Mouse (Mus musculus) embryonic facial prominence, embryonic 14.5 days (tissue): ENCODE data around the gene Tmem18. TPM values are rescaled to one million over a fixed set of nuclear protein-coding genes. Genes with fewer than 3 reads are reported as not detected.

Experiments used
- ATAC-seq: fragments of 200-750 bp; cut with Nextera tagmentation; 2 replicates; pipeline ENCODE4 v1.8.0; 2017; ENCODE audit warnings: low read depth, moderate number of reproducible peaks, moderate TSS enrichment
- DNase-seq: peaks from one replicate; pipeline ENCODE4 v3.0.0-alpha.2; 2015; ENCODE audit warnings: low spot score
- H3K27ac ChIP-seq: fragments of 300-500 bp; sonication (generic); replicated peaks from 2 replicates; pipeline ENCODE4 v1.5.1; 2014; ENCODE audit warnings: low read depth, mild to moderate bottlenecking, low read length, moderate library complexity
- H3K27me3 ChIP-seq: fragments of 300-500 bp; sonication (generic); replicated peaks from 2 replicates; pipeline ENCODE4 v1.6.1; 2014; ENCODE audit warnings: low read length; ENCODE audit not compliant: control insufficient read depth, insufficient read depth
- H3K36me3 ChIP-seq: fragments of 300-500 bp; sonication (generic); 2 replicates; pipeline ENCODE4 v1.6.1; 2014; ENCODE audit warnings: low read length, mixed read lengths; ENCODE audit not compliant: control insufficient read depth, insufficient read depth
- H3K4me1 ChIP-seq: fragments of 300-500 bp; sonication (generic); 2 replicates; pipeline ENCODE4 v1.6.1; 2014; ENCODE audit warnings: antibody characterized with exemption, low read length; ENCODE audit not compliant: control insufficient read depth, insufficient read depth
- H3K4me2 ChIP-seq: fragments of 300-500 bp; sonication (generic); 2 replicates; pipeline ENCODE4 v1.6.1; 2014; ENCODE audit warnings: low read depth, mild to moderate bottlenecking, low read length, moderate library complexity, mixed read lengths
- H3K4me3 ChIP-seq: fragments of 300-500 bp; sonication (generic); 2 replicates; pipeline ENCODE4 v1.5.1; 2014; ENCODE audit warnings: low read depth, mild to moderate bottlenecking, low read length
- H3K9ac ChIP-seq: fragments of 300-500 bp; sonication (generic); 2 replicates; pipeline ENCODE4 v1.6.1; 2014; ENCODE audit warnings: low read depth, mild to moderate bottlenecking, low read length, moderate library complexity, mixed read lengths
- H3K9me3 ChIP-seq: fragments of 300-500 bp; sonication (generic); 2 replicates; pipeline ENCODE4 v1.6.1; 2016; ENCODE audit warnings: low read length; ENCODE audit not compliant: control insufficient read depth
- WGBS: fragments of 180-500 bp; shearing (Covaris S2); extraction: QIAGEN DNeasy Blood & Tissue Kit; methylation state at CpG from one replicate; pipeline ENCODE4 v1.1.7; 2014; 5-methylcytosine and 5-hydroxymethylcytosine counted together
- microRNA-seq: library from miRNA; unstranded; fragments of <30 nt; microRNA quantifications from one replicate; pipeline ENCODE4, GENCODE M21; 2016; ENCODE audit warnings: borderline number of aligned reads
- polyA plus RNA-seq: library from polyadenylated mRNA; unstranded; fragments of >200 nt; fragmentation: Nextera tagmentation; extraction: Ambion mirVana; gene quantifications from 2 replicates; pipeline ENCODE4 v1.2.1, GENCODE M21; 2014

Gene Tmem18
- polyA plus RNA-seq, 1 experiment from 2014 or later = 25.2 TPM

GRCm38 (mm10) chr12:30618425-30618824 is 34.2 kb downstream of the Tmem18 start:
- H3K36me3 ChIP-seq = no peaks in the 10 kb centered on the region
- peaks cover 8% of the 10 kb centered on the region for H3K4me1 ChIP-seq
- DNase-seq = peak; percentile 90
- H3K9ac ChIP-seq = no peak overlapping the region
- H3K27ac ChIP-seq = no peak overlapping the region
- WGBS = 21% methylated on average over 8 of the region's 8 CpGs
- H3K4me2 ChIP-seq = peak overlapping the region; percentile 29; the same call in 1 of the 2 replicates
- peak; percentile 89 for ATAC-seq
- 0 out of 2 replicates have a peak, but pooled peaks cover under 1% of the 10 kb centered on the region for H3K9me3 ChIP-seq
- H3K27me3 ChIP-seq = no peaks in the 10 kb centered on the region
- no peak overlapping the region for H3K4me3 ChIP-seq

- WGBS = 38% methylated on average over 5 of the region's 5 CpGs
- no peaks in the 10 kb centered on the region for H3K9me3 ChIP-seq
- peaks cover 7% of the 10 kb centered on the region; the same call in 1 of the 2 replicates for H3K4me1 ChIP-seq
- H3K9ac ChIP-seq = no peak overlapping the region
- H3K27ac ChIP-seq = no peak overlapping the region
- H3K4me2 ChIP-seq = no peak overlapping the region
- no peak for ATAC-seq
- no peak overlapping the region for H3K4me3 ChIP-seq
- peak; percentile 62 for DNase-seq
- H3K36me3 ChIP-seq = no peaks in the 10 kb centered on the region
- no peaks in the 10 kb centered on the region for H3K27me3 ChIP-seq
Observed at GRCm38 (mm10) chr12:30628466-30628865, 44.2 kb downstream of the Tmem18 start.

GRCm38 (mm10) chr12:30634534-30634933 is 50.3 kb downstream of the Tmem18 start:
- no peak overlapping the region for H3K4me2 ChIP-seq
- no peak for ATAC-seq
- H3K27ac ChIP-seq = no peak overlapping the region

More at GRCm38 (mm10) chr12:30634534-30634933, 50.3 kb downstream of the Tmem18 start:
- Histone ChIP-seq H3K9me3 (no peaks in the 10 kb centered on the region), H3K27me3 (no peaks in the 10 kb centered on the region), H3K36me3 (no peaks in the 10 kb centered on the region), H3K9ac (no peak overlapping the region), H3K4me1 (peaks cover 4% of the 10 kb centered on the region; the same call in 1 of the 2 replicates), H3K4me3 (no peak overlapping the region)
- DNase-seq = no peak

Small RNA genes within 50 kb of the gene (microRNA-seq; reads per million reads assigned to microRNA genes)
- not detected for gene Gm25243

Other genes starting within 250 kb of the Tmem18 start
- gene Sntg2, start 211.1 kb upstream of the Tmem18 start, polyA plus RNA-seq = 2.8 and 3.8 TPM in 2 replicates